Mouse (Mus musculus): ENCODE measurements around the gene Map2. TPM values are rescaled to one million over a fixed set of nuclear protein-coding genes. Genes with fewer than 3 reads are reported as not detected.

The Map2 gene
- polyA plus RNA-seq, 1 experiment from 2014 or later = 4.6 TPM

DNA sequence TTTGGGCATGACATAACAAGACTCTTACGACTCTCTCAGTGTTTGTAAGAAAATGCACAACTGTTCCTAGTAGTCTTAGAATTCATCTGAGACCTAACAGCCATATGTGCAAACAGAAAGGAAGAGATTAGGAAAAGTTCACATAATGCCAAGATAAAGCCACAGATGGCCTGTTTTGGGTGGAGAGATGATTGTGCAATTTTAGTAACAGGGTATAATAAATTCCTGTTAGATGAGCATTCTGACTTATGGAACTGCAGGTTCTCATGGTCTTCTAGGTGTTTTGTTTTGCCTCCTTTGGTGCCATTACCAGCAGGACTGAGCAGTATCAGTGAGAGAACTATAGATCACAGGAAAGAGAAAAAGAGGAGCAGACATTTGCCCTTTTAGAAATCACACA, 164.1 kb downstream of the Map2 start:
- Histone ChIP-seq H3K4me2 (no peak overlapping the region), H3K9me3 (replicated peaks; ENCODE audit: control insufficient read depth, low read length) (no peaks in the 10 kb centered on the region), H3K4me3 (ENCODE audit: low read depth, low read length) (no peak overlapping the region), H3K4me1 (ENCODE audit: control insufficient read depth, insufficient read depth, low read length) (no peaks in the 10 kb centered on the region), H3K36me3 (ENCODE audit: control insufficient read depth, insufficient read depth, low read length) (no peaks in the 10 kb centered on the region), H3K27ac (ENCODE audit: low read depth, low read length) (no peak overlapping the region), H3K27me3 (ENCODE audit: control insufficient read depth, insufficient read depth, low read length) (no peaks in the 10 kb centered on the region), H3K9ac (ENCODE audit: low read depth, low read length) (no peak overlapping the region)
- ATAC-seq (replicated peaks; ENCODE audit: insufficient number of reproducible peaks, low FRiP score, low TSS enrichment) = no peak
- 79% methylated on average over 1 of the region's 1 CpGs for WGBS (ENCODE audit: insufficient replicate concordance)

DNA sequence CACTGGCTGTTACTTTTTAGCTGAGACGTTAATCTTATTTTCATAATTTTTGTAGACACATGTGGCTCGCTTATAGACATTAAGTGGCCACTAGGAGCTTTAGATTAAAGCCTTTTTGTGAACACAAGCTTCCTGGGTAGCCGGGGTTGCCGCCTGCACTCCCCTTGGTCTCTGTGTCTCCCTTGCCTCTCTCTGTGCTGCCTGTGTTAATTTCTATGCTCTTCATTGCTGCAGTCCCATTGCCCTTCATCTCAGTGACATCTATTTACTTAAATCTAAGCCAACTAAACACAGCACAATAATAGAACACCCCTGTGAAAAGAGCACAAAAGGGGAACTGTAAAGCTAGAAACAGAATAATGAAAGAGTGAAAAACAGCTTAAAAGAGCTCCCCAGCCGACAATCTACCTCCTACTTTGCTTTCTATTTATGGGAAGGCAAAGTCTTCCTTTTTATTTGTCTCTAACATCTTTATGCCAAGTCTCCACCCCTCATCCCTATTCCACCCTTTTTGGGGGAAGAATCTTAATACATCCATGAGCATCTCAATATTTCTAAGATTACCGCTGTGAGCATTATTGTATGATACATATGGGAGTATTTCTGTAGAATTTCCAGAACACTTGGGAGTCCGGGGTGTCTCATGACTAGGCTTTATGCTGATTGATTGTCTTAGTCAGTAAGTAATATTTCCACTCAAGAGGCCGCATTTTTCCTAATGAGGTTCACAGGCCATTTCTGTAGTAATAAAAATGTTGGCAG, 173.5 kb downstream of the Map2 start:
- H3K36me3 ChIP-seq (ENCODE audit: control insufficient read depth, insufficient read depth, low read length) = no peaks in the 10 kb centered on the region
- H3K27ac ChIP-seq (ENCODE audit: low read depth, low read length) = no peak overlapping the region
- 61% methylated on average over 8 of the region's 8 CpGs for WGBS (ENCODE audit: insufficient replicate concordance)

DNA sequence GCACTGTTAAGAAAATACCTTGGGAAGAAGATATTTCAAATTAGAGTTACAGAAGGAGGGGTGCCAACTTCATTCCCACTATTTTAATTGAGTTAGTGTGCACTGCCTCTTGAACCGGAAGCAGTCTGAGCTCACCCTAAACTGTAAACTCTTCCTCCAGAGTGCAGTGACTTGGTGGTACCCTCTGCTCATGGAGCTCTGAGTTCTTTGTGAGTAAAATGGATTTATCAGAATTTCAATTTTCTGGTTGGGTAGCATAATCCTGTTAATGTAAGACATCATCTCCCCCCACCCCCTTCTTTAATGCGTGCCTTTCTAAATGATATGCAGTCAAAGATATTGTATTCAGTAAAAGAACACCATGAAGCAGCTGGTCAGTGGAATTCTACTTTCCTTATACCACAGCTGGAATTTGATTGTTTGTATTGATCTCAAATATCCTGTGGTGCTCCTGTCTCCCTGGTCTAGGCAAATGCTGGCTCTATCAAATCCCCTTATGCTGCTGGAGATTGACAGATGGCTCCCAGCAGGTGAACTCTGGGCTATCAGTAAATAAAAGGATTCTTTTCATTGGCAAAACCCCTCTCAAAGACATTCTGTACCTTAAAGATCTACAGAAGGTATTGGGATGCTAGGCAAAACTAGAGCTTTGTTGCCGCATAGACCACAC, 174.2 kb downstream of the Map2 start:
- Histone ChIP-seq H3K36me3 (ENCODE audit: control insufficient read depth, insufficient read depth, low read length) (no peaks in the 10 kb centered on the region), H3K4me3 (ENCODE audit: low read depth, low read length) (no peak overlapping the region), H3K4me1 (ENCODE audit: control insufficient read depth, insufficient read depth, low read length) (no peaks in the 10 kb centered on the region), H3K27ac (ENCODE audit: low read depth, low read length) (no peak overlapping the region), H3K9me3 (replicated peaks; ENCODE audit: control insufficient read depth, low read length) (no peaks in the 10 kb centered on the region), H3K9ac (ENCODE audit: low read depth, low read length) (no peak overlapping the region), H3K27me3 (ENCODE audit: control insufficient read depth, insufficient read depth, low read length) (no peaks in the 10 kb centered on the region), H3K4me2 (no peak overlapping the region)
- ATAC-seq (replicated peaks; ENCODE audit: insufficient number of reproducible peaks, low FRiP score, low TSS enrichment) = no peak
- 58% methylated on average over 3 of the region's 3 CpGs for WGBS (ENCODE audit: insufficient replicate concordance)

More for the DNA sequence above, 173.5 kb downstream of the Map2 start:
- Histone ChIP-seq H3K4me2 (no peak overlapping the region), H3K4me3 (ENCODE audit: low read depth, low read length) (no peak overlapping the region), H3K4me1 (ENCODE audit: control insufficient read depth, insufficient read depth, low read length) (no peaks in the 10 kb centered on the region), H3K27me3 (ENCODE audit: control insufficient read depth, insufficient read depth, low read length) (no peaks in the 10 kb centered on the region), H3K9me3 (replicated peaks; ENCODE audit: control insufficient read depth, low read length) (no peaks in the 10 kb centered on the region), H3K9ac (ENCODE audit: low read depth, low read length) (no peak overlapping the region)
- no peak for ATAC-seq (replicated peaks; ENCODE audit: insufficient number of reproducible peaks, low FRiP score, low TSS enrichment)

DNA sequence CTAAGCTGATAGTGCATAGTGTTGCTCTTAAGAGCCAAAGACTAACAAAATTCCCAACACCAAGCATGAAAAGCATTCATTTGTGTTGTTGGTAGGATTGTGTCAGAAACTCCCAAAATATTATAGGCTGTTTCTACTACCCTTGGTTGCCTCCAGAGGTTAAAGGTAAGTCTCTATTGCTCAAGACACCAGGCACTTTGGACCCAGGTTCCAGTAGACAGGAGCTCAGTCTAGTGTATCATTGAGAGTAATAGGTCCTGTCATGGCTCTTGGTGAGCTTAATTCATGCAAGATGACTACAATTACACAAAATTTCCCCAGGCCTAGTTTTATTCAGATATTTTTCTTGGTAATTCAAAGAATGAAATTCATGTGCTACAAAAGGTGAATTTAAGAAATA, 176.3 kb downstream of the Map2 start:
- ATAC-seq (replicated peaks; ENCODE audit: insufficient number of reproducible peaks, low FRiP score, low TSS enrichment) = no peak

GRCm38 (mm10) chr1:66361799-66362198, 186.7 kb downstream of the Map2 start:
- Histone ChIP-seq H3K4me3 (ENCODE audit: low read depth, low read length) (no peak overlapping the region), H3K4me1 (ENCODE audit: control insufficient read depth, insufficient read depth, low read length) (no peaks in the 10 kb centered on the region), H3K4me2 (no peak overlapping the region), H3K9ac (ENCODE audit: low read depth, low read length) (no peak overlapping the region), H3K9me3 (replicated peaks; ENCODE audit: control insufficient read depth, low read length) (no peaks in the 10 kb centered on the region), H3K27ac (ENCODE audit: low read depth, low read length) (no peak overlapping the region), H3K27me3 (ENCODE audit: control insufficient read depth, insufficient read depth, low read length) (no peaks in the 10 kb centered on the region), H3K36me3 (ENCODE audit: control insufficient read depth, insufficient read depth, low read length) (no peaks in the 10 kb centered on the region)
- no peak for ATAC-seq (replicated peaks; ENCODE audit: insufficient number of reproducible peaks, low FRiP score, low TSS enrichment)
- WGBS (ENCODE audit: insufficient replicate concordance) = 90% methylated on average over 2 of the region's 2 CpGs

More for the DNA sequence above, 176.3 kb downstream of the Map2 start:
- Histone ChIP-seq H3K9me3 (replicated peaks; ENCODE audit: control insufficient read depth, low read length) (no peaks in the 10 kb centered on the region), H3K4me3 (ENCODE audit: low read depth, low read length) (no peak overlapping the region), H3K36me3 (ENCODE audit: control insufficient read depth, insufficient read depth, low read length) (no peaks in the 10 kb centered on the region), H3K27me3 (ENCODE audit: control insufficient read depth, insufficient read depth, low read length) (no peaks in the 10 kb centered on the region), H3K9ac (ENCODE audit: low read depth, low read length) (no peak overlapping the region), H3K27ac (ENCODE audit: low read depth, low read length) (no peak overlapping the region), H3K4me2 (no peak overlapping the region), H3K4me1 (ENCODE audit: control insufficient read depth, insufficient read depth, low read length) (no peaks in the 10 kb centered on the region)

DNA sequence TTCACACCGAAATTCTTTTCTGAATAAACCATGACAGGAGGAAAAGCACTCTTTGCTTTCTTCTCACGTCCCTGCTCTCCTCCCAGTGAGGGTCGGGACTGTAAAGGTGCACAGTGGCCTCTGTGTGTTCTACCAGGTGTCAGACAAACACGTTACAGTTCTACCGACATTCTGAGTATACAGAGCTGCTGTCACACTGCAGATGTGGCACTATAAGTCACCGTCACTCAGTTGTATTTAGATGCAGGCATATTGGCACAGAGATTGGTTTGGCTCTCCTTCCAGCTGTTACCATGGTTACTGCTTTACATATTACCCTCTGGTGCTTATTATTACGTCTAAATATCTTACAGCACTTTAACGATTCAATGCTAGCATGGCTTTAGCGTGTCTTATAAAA, 188.2 kb downstream of the Map2 start:
- H3K9ac ChIP-seq (ENCODE audit: low read depth, low read length) = no peak overlapping the region
- 76% methylated on average over 9 of the region's 9 CpGs for WGBS (ENCODE audit: insufficient replicate concordance)

GRCm38 (mm10) chr1:66364386-66364785, 189.3 kb downstream of the Map2 start:
- Histone ChIP-seq H3K27ac (ENCODE audit: low read depth, low read length) (no peak overlapping the region), H3K36me3 (ENCODE audit: control insufficient read depth, insufficient read depth, low read length) (no peaks in the 10 kb centered on the region), H3K9ac (ENCODE audit: low read depth, low read length) (no peak overlapping the region), H3K9me3 (replicated peaks; ENCODE audit: control insufficient read depth, low read length) (no peaks in the 10 kb centered on the region), H3K4me1 (ENCODE audit: control insufficient read depth, insufficient read depth, low read length) (no peaks in the 10 kb centered on the region), H3K4me3 (ENCODE audit: low read depth, low read length) (no peak overlapping the region), H3K27me3 (ENCODE audit: control insufficient read depth, insufficient read depth, low read length) (no peaks in the 10 kb centered on the region), H3K4me2 (no peak overlapping the region)
- 85% methylated on average over 2 of the region's 2 CpGs for WGBS (ENCODE audit: insufficient replicate concordance)
- ATAC-seq (replicated peaks; ENCODE audit: insufficient number of reproducible peaks, low FRiP score, low TSS enrichment) = no peak

More for the DNA sequence above, 188.2 kb downstream of the Map2 start:
- Histone ChIP-seq H3K4me3 (ENCODE audit: low read depth, low read length) (no peak overlapping the region), H3K27me3 (ENCODE audit: control insufficient read depth, insufficient read depth, low read length) (no peaks in the 10 kb centered on the region), H3K4me1 (ENCODE audit: control insufficient read depth, insufficient read depth, low read length) (no peaks in the 10 kb centered on the region), H3K36me3 (ENCODE audit: control insufficient read depth, insufficient read depth, low read length) (no peaks in the 10 kb centered on the region), H3K27ac (ENCODE audit: low read depth, low read length) (no peak overlapping the region), H3K4me2 (no peak overlapping the region), H3K9me3 (replicated peaks; ENCODE audit: control insufficient read depth, low read length) (no peaks in the 10 kb centered on the region)
- ATAC-seq (replicated peaks; ENCODE audit: insufficient number of reproducible peaks, low FRiP score, low TSS enrichment) = no peak

- H3K4me1 ChIP-seq (ENCODE audit: control insufficient read depth, insufficient read depth, low read length) = no peaks in the 10 kb centered on the region
- WGBS (ENCODE audit: insufficient replicate concordance) = 50% methylated on average over 4 of the region's 4 CpGs
- no peak overlapping the region for H3K4me2 ChIP-seq
- H3K9me3 ChIP-seq (replicated peaks; ENCODE audit: control insufficient read depth, low read length) = no peaks in the 10 kb centered on the region
- no peaks in the 10 kb centered on the region for H3K27me3 ChIP-seq (ENCODE audit: control insufficient read depth, insufficient read depth, low read length)
- ATAC-seq (replicated peaks; ENCODE audit: insufficient number of reproducible peaks, low FRiP score, low TSS enrichment) = no peak
- H3K9ac ChIP-seq (ENCODE audit: low read depth, low read length) = no peak overlapping the region
- no peaks in the 10 kb centered on the region for H3K36me3 ChIP-seq (ENCODE audit: control insufficient read depth, insufficient read depth, low read length)
- H3K27ac ChIP-seq (ENCODE audit: low read depth, low read length) = no peak overlapping the region
- H3K4me3 ChIP-seq (ENCODE audit: low read depth, low read length) = no peak overlapping the region
These were observed 190.5 kb downstream of the Map2 start for GRCm38 (mm10) chr1:66365600-66365999.

DNA sequence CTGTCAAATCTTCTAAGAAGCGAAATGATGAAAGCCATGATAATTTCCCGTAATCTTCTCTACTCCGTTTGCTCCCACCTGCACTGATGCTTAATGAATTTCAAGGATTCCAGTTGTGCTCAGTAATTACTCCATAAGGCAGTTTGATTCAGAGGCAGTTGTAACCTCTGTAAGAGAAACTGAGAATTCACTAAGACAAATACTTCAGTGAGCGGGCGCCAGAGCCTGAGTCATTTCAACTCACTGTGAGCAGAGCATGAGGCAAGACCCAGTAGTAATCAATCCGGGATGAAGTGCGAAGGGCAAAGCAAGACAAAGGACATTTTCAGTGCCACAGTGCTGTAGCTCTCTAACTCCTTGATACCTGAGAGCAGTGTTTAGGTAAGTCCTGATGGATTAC, 194.4 kb downstream of the Map2 start:
- Histone ChIP-seq H3K27ac (ENCODE audit: low read depth, low read length) (no peak overlapping the region), H3K36me3 (ENCODE audit: control insufficient read depth, insufficient read depth, low read length) (no peaks in the 10 kb centered on the region), H3K9me3 (replicated peaks; ENCODE audit: control insufficient read depth, low read length) (no peaks in the 10 kb centered on the region), H3K4me3 (ENCODE audit: low read depth, low read length) (no peak overlapping the region), H3K4me1 (ENCODE audit: control insufficient read depth, insufficient read depth, low read length) (no peaks in the 10 kb centered on the region), H3K9ac (ENCODE audit: low read depth, low read length) (no peak overlapping the region), H3K27me3 (ENCODE audit: control insufficient read depth, insufficient read depth, low read length) (no peaks in the 10 kb centered on the region), H3K4me2 (no peak overlapping the region)
- no peak for ATAC-seq (replicated peaks; ENCODE audit: insufficient number of reproducible peaks, low FRiP score, low TSS enrichment)
- 67% methylated on average over 7 of the region's 7 CpGs for WGBS (ENCODE audit: insufficient replicate concordance)

Data from heart, embryonic 11.5 days (tissue).